In genomic region chr9:24349510-24349909, GRCm38 (mm10) we compare ENCODE assay signal across 12 mouse cellular contexts.
"Had no signal": no experiment of that assay in that cellular context is flagged by ENCODE, and none has a peak within 500 bp of the region (broad histone marks: within the 10 kb centered on the region; RNA-seq: fewer than 3 reads in every experiment).

No protein-coding gene starts in this region.

- H3K4me1 ChIP-seq: intestine, embryonic 15.5 days; kidney, embryonic 15.5 days; limb, embryonic 13.5 days; liver, embryonic 12.5 days; midbrain, embryonic 13.5 days; stomach, embryonic 15.5 days had no signal

- H3K27me3 ChIP-seq: intestine, embryonic 15.5 days; kidney, embryonic 15.5 days; limb, embryonic 13.5 days; liver, embryonic 12.5 days; midbrain, embryonic 13.5 days; stomach, embryonic 15.5 days had no signal

- H3K27ac ChIP-seq: intestine, embryonic 15.5 days; kidney, embryonic 15.5 days; limb, embryonic 13.5 days; liver, embryonic 12.5 days; midbrain, embryonic 13.5 days; stomach, embryonic 15.5 days had no signal

- ATAC-seq: intestine, embryonic 15.5 days; liver, embryonic 12.5 days; midbrain, embryonic 13.5 days had no signal

- H3K4me3 ChIP-seq: intestine, embryonic 15.5 days; kidney, embryonic 15.5 days; limb, embryonic 13.5 days; liver, embryonic 12.5 days; midbrain, embryonic 13.5 days; stomach, embryonic 15.5 days had no signal

- H3K36me3 ChIP-seq: intestine, embryonic 15.5 days; kidney, embryonic 15.5 days; limb, embryonic 13.5 days; liver, embryonic 12.5 days; midbrain, embryonic 13.5 days; stomach, embryonic 15.5 days had no signal

- H3K9me3 ChIP-seq: intestine, embryonic 15.5 days; kidney, embryonic 15.5 days; limb, embryonic 13.5 days; liver, embryonic 12.5 days; midbrain, embryonic 13.5 days; stomach, embryonic 15.5 days had no signal

- DNase-seq: kidney, adult 18-20 months; kidney, postnatal 14 days; lung, embryonic 14.5 days; lung, postnatal 10 days; lung, postnatal 4 days; thymus, postnatal 36 days had no signal
